Mouse (Mus musculus): ENCODE results near the gene Miga2. TPM values are rescaled to one million over a fixed set of nuclear protein-coding genes. Genes with fewer than 3 reads are reported as not detected.

The Miga2 gene
- polyA plus RNA-seq, 1 experiment, result 6.9 TPM

- no peak overlapping the region for H3K27ac ChIP-seq (ENCODE audit: insufficient read depth, low read depth, low read length)
- TF ChIP-seq POLR2A (IDR thresholded peaks at IDR 0.05; ENCODE audit: borderline replicate concordance, low read depth, low read length), result no peak
- TF ChIP-seq CTCF (IDR thresholded peaks at IDR 0.05; ENCODE audit: low read depth, low read length), result no peak
- no peak overlapping the region for H3K4me3 ChIP-seq (ENCODE audit: insufficient read depth, low read length)
- no peaks in the 10 kb centered on the region for H3K4me1 ChIP-seq (ENCODE audit: control insufficient read depth, insufficient read depth, low read length)
These were observed 13.7 kb downstream of the Miga2 start for GRCm38 (mm10) chr2:30377721-30378120.

- TF ChIP-seq CTCF (IDR thresholded peaks at IDR 0.05; ENCODE audit: low read depth, low read length), result no peak
- TF ChIP-seq POLR2A (IDR thresholded peaks at IDR 0.05; ENCODE audit: borderline replicate concordance, low read depth, low read length), result no peak
- 0 out of 2 replicates have a peak, but pooled peaks cover under 1% of the 10 kb centered on the region for H3K4me1 ChIP-seq (ENCODE audit: control insufficient read depth, insufficient read depth, low read length)
- no peak overlapping the region for H3K27ac ChIP-seq (ENCODE audit: insufficient read depth, low read depth, low read length)
- no peak overlapping the region for H3K4me3 ChIP-seq (ENCODE audit: insufficient read depth, low read length)
These were observed 15.3 kb downstream of the Miga2 start for GRCm38 (mm10) chr2:30379307-30379706.

- peaks cover 10% of the 10 kb centered on the region for H3K4me1 ChIP-seq (ENCODE audit: control insufficient read depth, insufficient read depth, low read length)
- TF ChIP-seq POLR2A (IDR thresholded peaks at IDR 0.05; ENCODE audit: borderline replicate concordance, low read depth, low read length), result no peak
- no peak for TF ChIP-seq CTCF (IDR thresholded peaks at IDR 0.05; ENCODE audit: low read depth, low read length)
- no peak overlapping the region for H3K4me3 ChIP-seq (ENCODE audit: insufficient read depth, low read length)
- H3K27ac ChIP-seq (ENCODE audit: insufficient read depth, low read depth, low read length), result no peak overlapping the region
These were observed 16.7 kb downstream of the Miga2 start for GRCm38 (mm10) chr2:30380564-30381376.

- Histone ChIP-seq H3K4me3 (ENCODE audit: insufficient read depth, low read length) (no peak overlapping the region), H3K27ac (ENCODE audit: insufficient read depth, low read depth, low read length) (no peak overlapping the region), H3K4me1 (ENCODE audit: control insufficient read depth, insufficient read depth, low read length) (peaks cover 10% of the 10 kb centered on the region)
- TF ChIP-seq CTCF (IDR thresholded peaks at IDR 0.05; ENCODE audit: low read depth, low read length), result no peak
- no peak for TF ChIP-seq POLR2A (IDR thresholded peaks at IDR 0.05; ENCODE audit: borderline replicate concordance, low read depth, low read length)
These were observed 17.3 kb downstream of the Miga2 start for GRCm38 (mm10) chr2:30381377-30381725.

GRCm38 (mm10) chr2:30384814-30385213 is 20.8 kb downstream of the Miga2 start:
- no peak for TF ChIP-seq CTCF (IDR thresholded peaks at IDR 0.05; ENCODE audit: low read depth, low read length)
- TF ChIP-seq POLR2A (IDR thresholded peaks at IDR 0.05; ENCODE audit: borderline replicate concordance, low read depth, low read length), result no peak
- H3K4me3 ChIP-seq (ENCODE audit: insufficient read depth, low read length), result no peak overlapping the region
- no peak overlapping the region for H3K27ac ChIP-seq (ENCODE audit: insufficient read depth, low read depth, low read length)
- peaks cover 10% of the 10 kb centered on the region for H3K4me1 ChIP-seq (ENCODE audit: control insufficient read depth, insufficient read depth, low read length)

GRCm38 (mm10) chr2:30385591-30385990 is 21.6 kb downstream of the Miga2 start:
- no peak overlapping the region for H3K4me3 ChIP-seq (ENCODE audit: insufficient read depth, low read length)
- no peak for TF ChIP-seq POLR2A (IDR thresholded peaks at IDR 0.05; ENCODE audit: borderline replicate concordance, low read depth, low read length)
- TF ChIP-seq CTCF (IDR thresholded peaks at IDR 0.05; ENCODE audit: low read depth, low read length), result no peak
- no peak overlapping the region for H3K27ac ChIP-seq (ENCODE audit: insufficient read depth, low read depth, low read length)
- H3K4me1 ChIP-seq (ENCODE audit: control insufficient read depth, insufficient read depth, low read length), result peaks cover 11% of the 10 kb centered on the region

- Histone ChIP-seq H3K4me1 (ENCODE audit: control insufficient read depth, insufficient read depth, low read length) (peaks cover 17% of the 10 kb centered on the region), H3K27ac (ENCODE audit: insufficient read depth, low read depth, low read length) (no peak overlapping the region), H3K4me3 (ENCODE audit: insufficient read depth, low read length) (no peak overlapping the region)
- TF ChIP-seq CTCF (IDR thresholded peaks at IDR 0.05; ENCODE audit: low read depth, low read length), result no peak
- TF ChIP-seq POLR2A (IDR thresholded peaks at IDR 0.05; ENCODE audit: borderline replicate concordance, low read depth, low read length), result no peak
These were observed 22.9 kb downstream of the Miga2 start for GRCm38 (mm10) chr2:30386913-30387312.

- no peak overlapping the region for H3K4me3 ChIP-seq (ENCODE audit: insufficient read depth, low read length)
- no peak for TF ChIP-seq POLR2A (IDR thresholded peaks at IDR 0.05; ENCODE audit: borderline replicate concordance, low read depth, low read length)
- TF ChIP-seq CTCF (IDR thresholded peaks at IDR 0.05; ENCODE audit: low read depth, low read length), result no peak
- H3K27ac ChIP-seq (ENCODE audit: insufficient read depth, low read depth, low read length), result no peak overlapping the region
- peaks cover 24% of the 10 kb centered on the region for H3K4me1 ChIP-seq (ENCODE audit: control insufficient read depth, insufficient read depth, low read length)
These were observed 25.0 kb downstream of the Miga2 start for GRCm38 (mm10) chr2:30389000-30389399.

- TF ChIP-seq POLR2A (IDR thresholded peaks at IDR 0.05; ENCODE audit: borderline replicate concordance, low read depth, low read length), result no peak
- TF ChIP-seq CTCF (IDR thresholded peaks at IDR 0.05; ENCODE audit: low read depth, low read length), result no peak
- Histone ChIP-seq H3K4me3 (ENCODE audit: insufficient read depth, low read length) (peak within 1 kb of the TSS; percentile 93), H3K27ac (ENCODE audit: insufficient read depth, low read depth, low read length) (peak within 1 kb of the TSS; percentile 79), H3K4me1 (ENCODE audit: control insufficient read depth, insufficient read depth, low read length) (peaks cover 33% of the 10 kb centered on the region)
These were observed 28.1 kb downstream of the Miga2 start, which contains the start of gene Dolpp1 for GRCm38 (mm10) chr2:30392114-30392576. Gene Dolpp1, plus strand, starts transcription at chr2:30392254.
